Mouse (Mus musculus) liver, embryonic 11.5 days (tissue): Measurements from ENCODE around the gene Zdhhc22. TPM values are rescaled to one million over a fixed set of nuclear protein-coding genes. Genes with fewer than 3 reads are reported as not detected.
A peak's percentile ranks its signal among the peaks of the same experiment; 100 is the strongest.

Source experiments
- ATAC-seq: fragments of 200-750 bp; cut with Nextera tagmentation; replicated peaks from 2 replicates; pipeline ENCODE4 v1.8.0; 2017; ENCODE audit warnings: moderate number of reproducible peaks, mild to moderate bottlenecking, moderate TSS enrichment, moderate library complexity; ENCODE audit not compliant: low FRiP score
- DNase-seq: peaks from one replicate; pipeline ENCODE4 v3.0.0-alpha.2; 2017; ENCODE audit warnings: low spot score
- H3K27ac ChIP-seq: fragments of 300-500 bp; sonication (generic); 2 replicates; pipeline ENCODE4 v1.5.1; 2014; ENCODE audit warnings: mild to moderate bottlenecking, low read depth, low read length, control low read depth
- H3K27me3 ChIP-seq: fragments of 300-500 bp; sonication (generic); replicated peaks from 2 replicates; pipeline ENCODE4 v1.6.1; 2014; ENCODE audit warnings: low read length, mixed read lengths; ENCODE audit not compliant: control insufficient read depth, insufficient read depth
- H3K36me3 ChIP-seq: fragments of 300-500 bp; sonication (generic); 2 replicates; pipeline ENCODE4 v1.6.1; 2014; ENCODE audit warnings: mild to moderate bottlenecking, low read length, moderate library complexity, mixed read lengths; ENCODE audit not compliant: control insufficient read depth, insufficient read depth
- H3K4me1 ChIP-seq: fragments of 300-500 bp; sonication (generic); replicated peaks from 2 replicates; pipeline ENCODE4 v1.6.1; 2014; ENCODE audit warnings: low read length, mixed read lengths; ENCODE audit not compliant: control insufficient read depth, insufficient read depth
- H3K4me2 ChIP-seq: fragments of 300-500 bp; sonication (generic); 2 replicates; pipeline ENCODE4 v1.6.1; 2014; ENCODE audit warnings: mild to moderate bottlenecking, control low read depth, moderate library complexity
- H3K4me3 ChIP-seq: fragments of 300-500 bp; sonication (generic); 2 replicates; pipeline ENCODE4 v1.5.1; 2014; ENCODE audit warnings: low read depth, low read length, control low read depth
- H3K9ac ChIP-seq: fragments of 300-500 bp; sonication (generic); 2 replicates; pipeline ENCODE4 v1.6.1; 2014; ENCODE audit warnings: low read depth, low read length, control low read depth
- H3K9me3 ChIP-seq: fragments of 300-500 bp; sonication (generic); 2 replicates; pipeline ENCODE4 v1.6.1; 2016; ENCODE audit warnings: low read length, inconsistent platforms, mixed read lengths; ENCODE audit not compliant: control insufficient read depth
- WGBS: fragments of 180-500 bp; shearing (Covaris S2); extraction: QIAGEN DNeasy Blood & Tissue Kit; methylation state at CpG from one replicate; pipeline ENCODE4 v1.1.7; 2014; 5-methylcytosine and 5-hydroxymethylcytosine counted together
- polyA plus RNA-seq: library from polyadenylated mRNA; unstranded; fragments of >200 nt; fragmentation: Nextera tagmentation; extraction: Ambion mirVana; gene quantifications from 2 replicates; pipeline ENCODE4 v1.2.1, GENCODE M21; 2014

Zdhhc22 gene
- polyA plus RNA-seq, 1 experiment from 2014 or later = 0.05 TPM

GRCm38 (mm10) chr12:86988227-86988626 is 2.0 kb downstream of the Zdhhc22 start:
- peaks cover 6% of the 10 kb centered on the region; the same call in 1 of the 2 replicates for H3K4me1 ChIP-seq
- no peak overlapping the region for H3K27ac ChIP-seq
- DNase-seq (no peak), ATAC-seq (no peak)
- H3K4me3 ChIP-seq = no peak overlapping the region
- no peaks in the 10 kb centered on the region for H3K9me3 ChIP-seq
- no peak overlapping the region for H3K9ac ChIP-seq
- H3K36me3 ChIP-seq = no peaks in the 10 kb centered on the region
- H3K4me2 ChIP-seq = no peak overlapping the region
- WGBS = 38% methylated on average over 16 of the region's 16 CpGs
- H3K27me3 ChIP-seq = peaks cover 76% of the 10 kb centered on the region

GRCm38 (mm10) chr12:86986562-86986961 is 3.7 kb downstream of the Zdhhc22 start:
- H3K4me3 ChIP-seq = no peak overlapping the region
- peaks cover 6% of the 10 kb centered on the region; the same call in 1 of the 2 replicates for H3K4me1 ChIP-seq
- peaks cover 80% of the 10 kb centered on the region for H3K27me3 ChIP-seq
- DNase-seq (no peak), ATAC-seq (no peak)
- no peak overlapping the region for H3K27ac ChIP-seq
- no peak overlapping the region for H3K9ac ChIP-seq
- no peaks in the 10 kb centered on the region for H3K36me3 ChIP-seq
- H3K9me3 ChIP-seq = no peaks in the 10 kb centered on the region
- H3K4me2 ChIP-seq = no peak overlapping the region
- 65% methylated on average over 4 of the region's 4 CpGs for WGBS

GRCm38 (mm10) chr12:86984194-86984555 is 6.1 kb downstream of the Zdhhc22 start:
- H3K4me3 ChIP-seq = no peak overlapping the region
- H3K27ac ChIP-seq = no peak overlapping the region
- H3K4me2 ChIP-seq = no peak overlapping the region
- H3K27me3 ChIP-seq = peaks cover 72% of the 10 kb centered on the region
- H3K9me3 ChIP-seq = no peaks in the 10 kb centered on the region
- DNase-seq (peak; percentile 58), ATAC-seq (no peak)
- WGBS = 11% methylated on average over 6 of the region's 6 CpGs
- H3K9ac ChIP-seq = no peak overlapping the region
- no peaks in the 10 kb centered on the region for H3K36me3 ChIP-seq
- H3K4me1 ChIP-seq = no peaks in the 10 kb centered on the region

- Histone ChIP-seq H3K27me3 (peaks cover 71% of the 10 kb centered on the region), H3K9ac (no peak overlapping the region), H3K36me3 (no peaks in the 10 kb centered on the region), H3K4me3 (no peak overlapping the region), H3K9me3 (no peaks in the 10 kb centered on the region), H3K27ac (no peak overlapping the region), H3K4me2 (no peak overlapping the region), H3K4me1 (no peaks in the 10 kb centered on the region)
- 4% methylated on average over 28 of the region's 28 CpGs for WGBS
- ATAC-seq (no peak), DNase-seq (peak; percentile 78)
These were observed 6.6 kb downstream of the Zdhhc22 start for GRCm38 (mm10) chr12:86983470-86984193.

- no peak overlapping the region for H3K4me2 ChIP-seq
- WGBS = 25% methylated on average over 9 of the region's 9 CpGs
- no peak overlapping the region for H3K27ac ChIP-seq
- H3K4me1 ChIP-seq = no peaks in the 10 kb centered on the region
- no peaks in the 10 kb centered on the region for H3K36me3 ChIP-seq
- ATAC-seq (no peak), DNase-seq (no peak)
- H3K4me3 ChIP-seq = no peak overlapping the region
- H3K9me3 ChIP-seq = no peaks in the 10 kb centered on the region
- peaks cover 57% of the 10 kb centered on the region for H3K27me3 ChIP-seq
- H3K9ac ChIP-seq = no peak overlapping the region
These were observed 9.1 kb downstream of the Zdhhc22 start for GRCm38 (mm10) chr12:86981180-86981579.

GRCm38 (mm10) chr12:86977833-86978232 is 12.4 kb downstream of the Zdhhc22 start:
- H3K27ac ChIP-seq = no peak overlapping the region
- peaks cover 7% of the 10 kb centered on the region; the same call in 1 of the 2 replicates for H3K4me1 ChIP-seq
- peaks cover 35% of the 10 kb centered on the region for H3K27me3 ChIP-seq
- ATAC-seq (no peak), DNase-seq (no peak)
- no peak overlapping the region for H3K9ac ChIP-seq
- no peak overlapping the region for H3K4me2 ChIP-seq
- no peaks in the 10 kb centered on the region for H3K36me3 ChIP-seq
- no peak overlapping the region for H3K4me3 ChIP-seq
- no peaks in the 10 kb centered on the region for H3K9me3 ChIP-seq
- 16% methylated on average over 15 of the region's 15 CpGs for WGBS

- ATAC-seq (no peak), DNase-seq (no peak)
- no peaks in the 10 kb centered on the region for H3K36me3 ChIP-seq
- peaks cover 7% of the 10 kb centered on the region; the same call in 1 of the 2 replicates for H3K4me1 ChIP-seq
- H3K4me3 ChIP-seq = no peak overlapping the region
- H3K9me3 ChIP-seq = no peaks in the 10 kb centered on the region
- peaks cover 30% of the 10 kb centered on the region for H3K27me3 ChIP-seq
- WGBS = 53% methylated on average over 6 of the region's 6 CpGs
- no peak overlapping the region for H3K9ac ChIP-seq
- H3K4me2 ChIP-seq = no peak overlapping the region
- no peak overlapping the region for H3K27ac ChIP-seq
These were observed 13.6 kb downstream of the Zdhhc22 start for GRCm38 (mm10) chr12:86976511-86977168.

GRCm38 (mm10) chr12:86975761-86976160 is 14.5 kb downstream of the Zdhhc22 start:
- Histone ChIP-seq H3K9me3 (no peaks in the 10 kb centered on the region), H3K27me3 (peaks cover 23% of the 10 kb centered on the region), H3K9ac (no peak overlapping the region), H3K4me3 (no peak overlapping the region), H3K36me3 (no peaks in the 10 kb centered on the region), H3K4me1 (peaks cover 7% of the 10 kb centered on the region; the same call in 1 of the 2 replicates), H3K4me2 (no peak overlapping the region), H3K27ac (no peak overlapping the region)
- 41% methylated on average over 10 of the region's 10 CpGs for WGBS
- ATAC-seq (no peak), DNase-seq (no peak)
